Mouse (Mus musculus) midbrain, postnatal 0 days (tissue): ENCODE measurements around the gene Pex12. TPM values are rescaled to one million over a fixed set of nuclear protein-coding genes. Genes with fewer than 3 reads are reported as not detected.
"Not testable (repeated sequence)": the region's sequence is repeated elsewhere in the genome, so short reads cannot be mapped to it uniquely, and the experiment has no call there.

Source experiments
- ATAC-seq: fragments of 200-750 bp; cut with Nextera tagmentation; 2 replicates; pipeline ENCODE4 v1.8.0; 2017; ENCODE audit warnings: moderate number of reproducible peaks, mild to moderate bottlenecking, moderate TSS enrichment, moderate library complexity; ENCODE audit not compliant: low FRiP score
- DNase-seq: peaks from one replicate; pipeline ENCODE4 v3.0.0-alpha.2; 2015; ENCODE audit warnings: low spot score
- H3K27ac ChIP-seq: fragments of 300-500 bp; sonication (generic); 2 replicates; pipeline ENCODE4 v1.5.1; 2014; ENCODE audit warnings: low read depth, mild to moderate bottlenecking, low read length, mixed read lengths
- H3K27me3 ChIP-seq: fragments of 300-500 bp; sonication (generic); 2 replicates; pipeline ENCODE4 v1.6.1; 2014; ENCODE audit warnings: low read length, control low read depth, mixed read lengths; ENCODE audit not compliant: insufficient read depth
- H3K36me3 ChIP-seq: fragments of 300-500 bp; sonication (generic); 2 replicates; pipeline ENCODE4 v1.6.1; 2014; ENCODE audit warnings: low read length, control low read depth, mixed read lengths; ENCODE audit not compliant: insufficient read depth
- H3K4me1 ChIP-seq: fragments of 300-500 bp; sonication (generic); 2 replicates; pipeline ENCODE4 v1.6.1; 2014; ENCODE audit warnings: mild to moderate bottlenecking, control low read depth, antibody characterized with exemption, low read length, mixed read lengths; ENCODE audit not compliant: insufficient read depth
- H3K4me2 ChIP-seq: fragments of 300-500 bp; sonication (generic); 2 replicates; pipeline ENCODE4 v1.6.1; 2014; ENCODE audit warnings: low read depth, mild to moderate bottlenecking, low read length, mixed read lengths; ENCODE audit not compliant: poor library complexity, severe bottlenecking
- H3K4me3 ChIP-seq: fragments of 300-500 bp; sonication (generic); 2 replicates; pipeline ENCODE4 v1.5.1; 2014; ENCODE audit warnings: low read depth, mild to moderate bottlenecking, low read length, moderate library complexity
- H3K9ac ChIP-seq: fragments of 300-500 bp; sonication (generic); replicated peaks from 2 replicates; pipeline ENCODE4 v1.6.1; 2014; ENCODE audit warnings: mild to moderate bottlenecking, low read length, moderate library complexity, mixed read lengths; ENCODE audit not compliant: poor library complexity, severe bottlenecking
- H3K9me3 ChIP-seq: fragments of 300-500 bp; sonication (generic); 2 replicates; pipeline ENCODE4 v1.6.1; 2016; ENCODE audit warnings: low read length, control low read depth
- CTCF ChIP-seq: IDR thresholded peaks from 2 replicates; pipeline ENCODE4 v1.5.1; 2016; ENCODE audit warnings: antibody characterized with exemption, mild to moderate bottlenecking
- WGBS: fragments of 180-500 bp; shearing (Covaris S2); extraction: QIAGEN DNeasy Blood & Tissue Kit; methylation state at CpG from one replicate; pipeline ENCODE4 v1.1.7; 2014; 5-methylcytosine and 5-hydroxymethylcytosine counted together
- polyA plus RNA-seq: library from polyadenylated mRNA; unstranded; fragments of >200 nt; fragmentation: Nextera tagmentation; extraction: Ambion mirVana; gene quantifications from 2 replicates; pipeline ENCODE4 v1.2.1, GENCODE M21; 2015
- total RNA-seq: library from RNA; depleted of rRNA; stranded (reverse); fragments of >200 nt; gene quantifications from 2 replicates; pipeline ENCODE4 v1.2.3, GENCODE M21; 2014; rRNA removed

Pex12 gene
- total and polyA plus RNA-seq, 2 experiments from 2014 or later, result 9.5 to 10.4 TPM

GRCm38 (mm10) chr11:83271151-83271950 is 31.0 kb downstream of the Pex12 start:
- peak overlapping the region; percentile 87 for H3K27ac ChIP-seq
- peak overlapping the region; percentile 70 for H3K9ac ChIP-seq
- H3K36me3 ChIP-seq, result no peaks in the 10 kb centered on the region
- no peak for TF ChIP-seq CTCF
- peak overlapping the region; percentile 44 for H3K4me3 ChIP-seq
- H3K27me3 ChIP-seq, result no peaks in the 10 kb centered on the region
- peak overlapping the region; percentile 59 for H3K4me2 ChIP-seq
- DNase-seq (peak; percentile 89), ATAC-seq (peak; percentile 88)
- WGBS, result under 1% methylated on average over 26 of the region's 26 CpGs
- H3K9me3 ChIP-seq, result no peaks in the 10 kb centered on the region
- no peaks in the 10 kb centered on the region for H3K4me1 ChIP-seq

GRCm38 (mm10) chr11:83270842-83271150 is 31.6 kb downstream of the Pex12 start:
- 0% methylated on average over 6 of the region's 6 CpGs for WGBS
- H3K36me3 ChIP-seq, result no peaks in the 10 kb centered on the region
- TF ChIP-seq CTCF, result no peak
- H3K4me1 ChIP-seq, result no peaks in the 10 kb centered on the region
- peak overlapping the region; percentile 59 for H3K4me2 ChIP-seq
- peak overlapping the region; percentile 44 for H3K4me3 ChIP-seq
- H3K9me3 ChIP-seq, result no peaks in the 10 kb centered on the region
- H3K27ac ChIP-seq, result peak overlapping the region; percentile 87
- ATAC-seq, result peak; percentile 45; the same call in 1 of the 2 replicates
- no peaks in the 10 kb centered on the region for H3K27me3 ChIP-seq
- DNase-seq, result no peak
- H3K9ac ChIP-seq, result peak overlapping the region; percentile 70

- Histone ChIP-seq H3K9ac (no peak overlapping the region), H3K4me1 (no peaks in the 10 kb centered on the region), H3K27me3 (no peaks in the 10 kb centered on the region), H3K36me3 (no peaks in the 10 kb centered on the region), H3K4me2 (no peak overlapping the region), H3K27ac (no peak overlapping the region), H3K4me3 (no peak overlapping the region), H3K9me3 (no peaks in the 10 kb centered on the region)
- ATAC-seq (no peak), DNase-seq (peak; percentile 6)
- WGBS, result 59% methylated on average over 3 of the region's 3 CpGs
- peak; percentile 67 for TF ChIP-seq CTCF
Measured at GRCm38 (mm10) chr11:83263146-83263545, 39.2 kb downstream of the Pex12 start.

- ATAC-seq, result no peak
- no peak overlapping the region for H3K4me3 ChIP-seq
- TF ChIP-seq CTCF, result no peak
- H3K27me3 ChIP-seq, result no peaks in the 10 kb centered on the region
- no peak overlapping the region for H3K27ac ChIP-seq
- WGBS, result 92% methylated on average over 1 of the region's 1 CpGs
- H3K4me1 ChIP-seq, result no peaks in the 10 kb centered on the region
- no peaks in the 10 kb centered on the region for H3K9me3 ChIP-seq
- no peak for DNase-seq
- no peaks in the 10 kb centered on the region for H3K36me3 ChIP-seq
- H3K9ac ChIP-seq, result no peak overlapping the region
- no peak overlapping the region for H3K4me2 ChIP-seq
Measured at GRCm38 (mm10) chr11:83262673-83263072, 39.7 kb downstream of the Pex12 start.

- not testable (repeated sequence) for H3K4me2 ChIP-seq, ATAC-seq, H3K27ac ChIP-seq, H3K4me1 ChIP-seq, H3K27me3 ChIP-seq, H3K9me3 ChIP-seq, H3K9ac ChIP-seq, H3K4me3 ChIP-seq, H3K36me3 ChIP-seq, DNase-seq
- 63% methylated on average over 5 of the region's 5 CpGs for WGBS
Measured at GRCm38 (mm10) chr11:83257211-83257610, 45.2 kb downstream of the Pex12 start.

Other genes starting within 250 kb of the Pex12 start
- 1.7 and 1.9 TPM in 2 replicates for gene Slfn2, start 237.5 kb downstream of the Pex12 start, total RNA-seq
- 1.4 and 1.8 TPM in 2 replicates for gene Slfn2, start 237.5 kb downstream of the Pex12 start, polyA plus RNA-seq
- not detected in 2 replicates for gene Slfn1, start 185.7 kb downstream of the Pex12 start, total RNA-seq
- gene Slfn1, start 185.7 kb downstream of the Pex12 start, polyA plus RNA-seq, result 0.11 TPM in 1 of 2 replicates, not detected in the other
- gene Slfn4, start 127.4 kb downstream of the Pex12 start, total RNA-seq, result 0.90 TPM in 1 of 2 replicates, not detected in the other
- 0.22 TPM in 1 of 2 replicates, not detected in the other for gene Slfn4, start 127.4 kb downstream of the Pex12 start, polyA plus RNA-seq
- gene Slfn3, start 111.3 kb downstream of the Pex12 start, total RNA-seq, result 0.19 and 0.22 TPM in 2 replicates
- 0.12 and 0.21 TPM in 2 replicates for gene Slfn3, start 111.3 kb downstream of the Pex12 start, polyA plus RNA-seq
- not detected in 2 replicates for gene Slfn14, start 15.9 kb downstream of the Pex12 start, total RNA-seq
- gene Slfn14, start 15.9 kb downstream of the Pex12 start, polyA plus RNA-seq, result not detected in 2 replicates
- 232 and 258 TPM in 2 replicates for gene Ap2b1, start 3.6 kb downstream of the Pex12 start, total RNA-seq
- 107 and 110 TPM in 2 replicates for gene Ap2b1, start 3.6 kb downstream of the Pex12 start, polyA plus RNA-seq
- 110 and 126 TPM in 2 replicates for gene Rasl10b, start 106.6 kb upstream of the Pex12 start, total RNA-seq
- 43.9 and 44.3 TPM in 2 replicates for gene Rasl10b, start 106.6 kb upstream of the Pex12 start, polyA plus RNA-seq
- 0.44 and 0.85 TPM in 2 replicates for gene Gas2l2, start 126.9 kb upstream of the Pex12 start, total RNA-seq
- gene Gas2l2, start 126.9 kb upstream of the Pex12 start, polyA plus RNA-seq, result 0.52 and 0.67 TPM in 2 replicates
- not detected in 2 replicates for gene 1700020L24Rik, start 135.1 kb upstream of the Pex12 start, total RNA-seq
- gene 1700020L24Rik, start 135.1 kb upstream of the Pex12 start, polyA plus RNA-seq, result 0.57 and 0.79 TPM in 2 replicates
- gene Mmp28, start 160.5 kb upstream of the Pex12 start, total RNA-seq, result 5.4 and 5.5 TPM in 2 replicates
- gene Mmp28, start 160.5 kb upstream of the Pex12 start, polyA plus RNA-seq, result 1.2 and 1.4 TPM in 2 replicates
- gene Taf15, start 170.5 kb upstream of the Pex12 start, total RNA-seq, result 18.2 and 30.6 TPM in 2 replicates
- 6.5 and 9.6 TPM in 2 replicates for gene Taf15, start 170.5 kb upstream of the Pex12 start, polyA plus RNA-seq
- gene Heatr9, start 219.6 kb upstream of the Pex12 start, total RNA-seq, result not detected in 2 replicates
- not detected in 2 replicates for gene Heatr9, start 219.6 kb upstream of the Pex12 start, polyA plus RNA-seq
- gene Ccl5, start 227.9 kb upstream of the Pex12 start, total RNA-seq, result not detected in 2 replicates
- gene Ccl5, start 227.9 kb upstream of the Pex12 start, polyA plus RNA-seq, result not detected in 2 replicates